20 mouse cellular contexts compared by ENCODE assay signal in genomic region chr1:92361677-92362076, GRCm38 (mm10).
DNase-seq lines count a peak whose midpoint lies in the region; ATAC-seq and TF ChIP-seq lines count a peak whose summit lies in the region.
"Had no signal": no experiment of that assay in that cellular context is flagged by ENCODE, and none has a peak within 500 bp of the region (broad histone marks: within the 10 kb centered on the region; RNA-seq: fewer than 3 reads in every experiment).

No protein-coding gene starts in this region.

- TF ChIP-seq POLR2A in olfactory bulb, adult 2 months (IDR thresholded peaks at IDR 0.05; ENCODE audit: insufficient read depth, low read depth, low read length) = no peak

- no peak for ATAC-seq in embryonic facial prominence, embryonic 13.5 days (ENCODE audit: insufficient number of reproducible peaks, insufficient read depth, low FRiP score, low TSS enrichment, low read depth)
- no peak for ATAC-seq in hindbrain, embryonic 13.5 days (ENCODE audit: low FRiP score)
- ATAC-seq in midbrain, embryonic 13.5 days = 0 out of 2 replicates have a peak, but pooled peaks have one; percentile 21
- ATAC-seq in stomach, postnatal 0 days (ENCODE audit: low FRiP score, low TSS enrichment) = no peak
- ATAC-seq: activated CD4-positive, CD25-positive, alpha-beta regulatory T cell, adult 4 months; Patski had no signal

- no peak for DNase-seq in embryonic facial prominence, embryonic 10.5 days (ENCODE audit: low spot score)
- no peak for DNase-seq in hindbrain, embryonic 10.5 days (ENCODE audit: low spot score)
- DNase-seq in stomach, postnatal 0 days (ENCODE audit: low spot score) = no peak
- no peak for DNase-seq in right cerebral cortex, postnatal 14 days
- DNase-seq: adrenal gland, postnatal 14 days; cerebellum, adult 11 months; cerebellum, postnatal 14 days; kidney, adult 2 months; kidney, postnatal 10 days had no signal

- H3K36me3 ChIP-seq in embryonic facial prominence, embryonic 13.5 days = no peaks in the 10 kb centered on the region
- no peaks in the 10 kb centered on the region for H3K36me3 ChIP-seq in embryonic facial prominence, embryonic 10.5 days (replicated peaks)
- no peaks in the 10 kb centered on the region for H3K36me3 ChIP-seq in hindbrain, embryonic 13.5 days
- no peaks in the 10 kb centered on the region for H3K36me3 ChIP-seq in hindbrain, embryonic 10.5 days
- H3K36me3 ChIP-seq in midbrain, embryonic 13.5 days = no peaks in the 10 kb centered on the region
- no peaks in the 10 kb centered on the region for H3K36me3 ChIP-seq in stomach, postnatal 0 days (ENCODE audit: control insufficient read depth, insufficient read depth, low read length)
- H3K36me3 ChIP-seq: embryonic facial prominence, embryonic 15.5 days; heart, embryonic 10.5 days; stomach, embryonic 15.5 days had no signal

- peak overlapping the region; percentile 5; the same call in 1 of the 2 replicates for H3K27ac ChIP-seq in embryonic facial prominence, embryonic 13.5 days
- no peak overlapping the region for H3K27ac ChIP-seq in embryonic facial prominence, embryonic 10.5 days (replicated peaks)
- peak overlapping the region; percentile 85 for H3K27ac ChIP-seq in hindbrain, embryonic 13.5 days
- H3K27ac ChIP-seq in hindbrain, embryonic 10.5 days = no peak overlapping the region
- peak overlapping the region; percentile 68 for H3K27ac ChIP-seq in midbrain, embryonic 13.5 days
- 0 out of 2 replicates have a peak overlapping the region, but pooled peaks have one; percentile 12 for H3K27ac ChIP-seq in olfactory bulb, adult 2 months (ENCODE audit: insufficient read depth, low read depth, low read length)
- H3K27ac ChIP-seq in stomach, postnatal 0 days (replicated peaks) = no peak overlapping the region
- H3K27ac ChIP-seq: embryonic facial prominence, embryonic 15.5 days; heart, embryonic 10.5 days; liver, embryonic 14.5 days; macrophage; stomach, embryonic 15.5 days had no signal

- TF ChIP-seq CTCF in olfactory bulb, adult 2 months (IDR thresholded peaks at IDR 0.05; ENCODE audit: insufficient read depth, low read depth, low read length) = no peak
- no peak for TF ChIP-seq CTCF in stomach, postnatal 0 days (IDR thresholded peaks at IDR 0.05; ENCODE audit: low read depth)

- TF ChIP-seq EP300 in stomach, postnatal 0 days (optimal IDR thresholded peaks at IDR 0.05) = no peak

- H3K4me3 ChIP-seq in embryonic facial prominence, embryonic 13.5 days = no peak overlapping the region
- no peak overlapping the region for H3K4me3 ChIP-seq in embryonic facial prominence, embryonic 10.5 days
- no peak overlapping the region for H3K4me3 ChIP-seq in hindbrain, embryonic 13.5 days
- no peak overlapping the region for H3K4me3 ChIP-seq in hindbrain, embryonic 10.5 days
- H3K4me3 ChIP-seq in midbrain, embryonic 13.5 days (replicated peaks) = no peak overlapping the region
- H3K4me3 ChIP-seq in olfactory bulb, adult 2 months (ENCODE audit: insufficient read depth, low read depth, low read length) = no peak overlapping the region
- H3K4me3 ChIP-seq in stomach, postnatal 0 days (ENCODE audit: low read depth, low read length) = no peak overlapping the region
- H3K4me3 ChIP-seq: embryonic facial prominence, embryonic 15.5 days; heart, embryonic 10.5 days; stomach, embryonic 15.5 days had no signal

- no peaks in the 10 kb centered on the region for H3K27me3 ChIP-seq in embryonic facial prominence, embryonic 13.5 days
- no peaks in the 10 kb centered on the region for H3K27me3 ChIP-seq in embryonic facial prominence, embryonic 10.5 days (replicated peaks; ENCODE audit: low read depth, poor library complexity, severe bottlenecking)
- H3K27me3 ChIP-seq in hindbrain, embryonic 13.5 days = 0 out of 2 replicates have a peak, but pooled peaks cover 2% of the 10 kb centered on the region
- H3K27me3 ChIP-seq in hindbrain, embryonic 10.5 days (ENCODE audit: insufficient read depth, poor library complexity, severe bottlenecking) = no peaks in the 10 kb centered on the region; the same call in 1 of the 2 replicates
- no peaks in the 10 kb centered on the region for H3K27me3 ChIP-seq in midbrain, embryonic 13.5 days
- H3K27me3 ChIP-seq in stomach, postnatal 0 days (ENCODE audit: control insufficient read depth, insufficient read depth, low read length) = no peaks in the 10 kb centered on the region
- H3K27me3 ChIP-seq: embryonic facial prominence, embryonic 15.5 days; Patski; stomach, embryonic 15.5 days had no signal

- no peak overlapping the region for H3K9ac ChIP-seq in embryonic facial prominence, embryonic 13.5 days
- peak overlapping the region; percentile 24; the same call in 1 of the 2 replicates for H3K9ac ChIP-seq in hindbrain, embryonic 13.5 days
- H3K9ac ChIP-seq in midbrain, embryonic 13.5 days (replicated peaks) = no peak overlapping the region
- no peak overlapping the region for H3K9ac ChIP-seq in stomach, postnatal 0 days (ENCODE audit: low read length)
- H3K9ac ChIP-seq: embryonic facial prominence, embryonic 15.5 days; liver, embryonic 14.5 days; stomach, embryonic 15.5 days had no signal

- H3K9me3 ChIP-seq in embryonic facial prominence, embryonic 13.5 days = no peaks in the 10 kb centered on the region
- H3K9me3 ChIP-seq in embryonic facial prominence, embryonic 10.5 days = no peaks in the 10 kb centered on the region
- H3K9me3 ChIP-seq in hindbrain, embryonic 13.5 days = no peaks in the 10 kb centered on the region
- H3K9me3 ChIP-seq in hindbrain, embryonic 10.5 days = no peaks in the 10 kb centered on the region
- no peaks in the 10 kb centered on the region for H3K9me3 ChIP-seq in midbrain, embryonic 13.5 days
- no peaks in the 10 kb centered on the region for H3K9me3 ChIP-seq in stomach, postnatal 0 days (ENCODE audit: control insufficient read depth, low read length)
- H3K9me3 ChIP-seq: embryonic facial prominence, embryonic 15.5 days; heart, embryonic 10.5 days; stomach, embryonic 15.5 days had no signal

- 55% methylated on average over 7 of the region's 7 CpGs for WGBS in embryonic facial prominence, embryonic 13.5 days
- WGBS in embryonic facial prominence, embryonic 10.5 days = 89% methylated on average over 7 of the region's 7 CpGs
- 59% methylated on average over 7 of the region's 7 CpGs for WGBS in hindbrain, embryonic 13.5 days
- 92% methylated on average over 7 of the region's 7 CpGs for WGBS in hindbrain, embryonic 10.5 days
- 68% methylated on average over 7 of the region's 7 CpGs for WGBS in midbrain, embryonic 13.5 days
- 44% methylated on average over 7 of the region's 7 CpGs for WGBS in olfactory bulb, adult 2 months
- WGBS in stomach, postnatal 0 days = 83% methylated on average over 7 of the region's 7 CpGs

- no peak overlapping the region for H3K4me2 ChIP-seq in embryonic facial prominence, embryonic 13.5 days
- H3K4me2 ChIP-seq in hindbrain, embryonic 13.5 days = no peak overlapping the region
- no peak overlapping the region for H3K4me2 ChIP-seq in midbrain, embryonic 13.5 days (replicated peaks)
- no peak overlapping the region for H3K4me2 ChIP-seq in stomach, postnatal 0 days (replicated peaks; ENCODE audit: low read depth)
- H3K4me2 ChIP-seq: embryonic facial prominence, embryonic 15.5 days; stomach, embryonic 15.5 days had no signal

- peaks cover 21% of the 10 kb centered on the region for H3K4me1 ChIP-seq in embryonic facial prominence, embryonic 13.5 days
- H3K4me1 ChIP-seq in embryonic facial prominence, embryonic 10.5 days = peaks cover under 1% of the 10 kb centered on the region
- H3K4me1 ChIP-seq in hindbrain, embryonic 13.5 days (replicated peaks) = peaks cover 27% of the 10 kb centered on the region
- H3K4me1 ChIP-seq in hindbrain, embryonic 10.5 days (replicated peaks) = peaks cover 5% of the 10 kb centered on the region
- H3K4me1 ChIP-seq in midbrain, embryonic 13.5 days (replicated peaks) = peaks cover 21% of the 10 kb centered on the region
- peaks cover 19% of the 10 kb centered on the region for H3K4me1 ChIP-seq in olfactory bulb, adult 2 months (ENCODE audit: control insufficient read depth, insufficient read depth, low read length)
- H3K4me1 ChIP-seq in stomach, postnatal 0 days (replicated peaks; ENCODE audit: control insufficient read depth, insufficient read depth) = no peaks in the 10 kb centered on the region
- H3K4me1 ChIP-seq: stomach, embryonic 15.5 days had no signal

Comparison
In these comparisons a context has a peak if more than half of its experiments do, and no peak if none do; other contexts are left out.
1. H3K27ac ChIP-seq: peak in embryonic facial prominence, embryonic 13.5 days (single experiment), hindbrain, embryonic 13.5 days (single experiment), midbrain, embryonic 13.5 days (single experiment) and olfactory bulb, adult 2 months (single experiment); none in embryonic facial prominence, embryonic 10.5 days (single experiment), hindbrain, embryonic 10.5 days (single experiment) and stomach, postnatal 0 days (single experiment).